Mouse (Mus musculus) forebrain, embryonic 16.5 days (tissue): Measurements from ENCODE around the gene Spata2. TPM values are rescaled to one million over a fixed set of nuclear protein-coding genes. Genes with fewer than 3 reads are reported as not detected.

Experiments used
- ATAC-seq: fragments of 200-750 bp; cut with Nextera tagmentation; 2 replicates; pipeline ENCODE4 v1.8.0; 2017; ENCODE audit warnings: mild to moderate bottlenecking, moderate library complexity
- H3K27ac ChIP-seq: fragments of 300-500 bp; sonication (generic); 2 replicates; pipeline ENCODE4 v1.5.1; 2014; ENCODE audit warnings: low read length, control low read depth
- H3K27me3 ChIP-seq: fragments of 300-500 bp; sonication (generic); replicated peaks from 2 replicates; pipeline ENCODE4 v1.6.1; 2014; ENCODE audit warnings: low read length; ENCODE audit not compliant: control insufficient read depth, insufficient read depth
- H3K36me3 ChIP-seq: fragments of 300-500 bp; sonication (generic); 2 replicates; pipeline ENCODE4 v1.6.1; 2014; ENCODE audit not compliant: control insufficient read depth, insufficient read depth
- H3K4me1 ChIP-seq: fragments of 300-500 bp; sonication (generic); replicated peaks from 2 replicates; pipeline ENCODE4 v1.6.1; 2014; ENCODE audit warnings: low read length; ENCODE audit not compliant: control insufficient read depth, insufficient read depth
- H3K4me2 ChIP-seq: fragments of 300-500 bp; sonication (generic); 2 replicates; pipeline ENCODE4 v1.6.1; 2014; ENCODE audit warnings: mild to moderate bottlenecking, low read length, control low read depth
- H3K4me3 ChIP-seq: fragments of 300-500 bp; sonication (generic); replicated peaks from 2 replicates; pipeline ENCODE4 v1.5.1; 2014; ENCODE audit warnings: mild to moderate bottlenecking, low read length, control low read depth
- H3K9ac ChIP-seq: fragments of 300-500 bp; sonication (generic); replicated peaks from 2 replicates; pipeline ENCODE4 v1.6.1; 2014; ENCODE audit warnings: low read depth, low read length, control low read depth
- H3K9me3 ChIP-seq: fragments of 300-500 bp; sonication (generic); 2 replicates; pipeline ENCODE4 v1.6.1; 2016; ENCODE audit warnings: low read length; ENCODE audit not compliant: control insufficient read depth
- WGBS: fragments of 180-500 bp; shearing (Covaris S2); extraction: QIAGEN DNeasy Blood & Tissue Kit; methylation state at CpG from one replicate; pipeline ENCODE4 v1.1.7; 2014; 5-methylcytosine and 5-hydroxymethylcytosine counted together
- polyA plus RNA-seq: library from polyadenylated mRNA; unstranded; fragments of >200 nt; fragmentation: Nextera tagmentation; extraction: Ambion mirVana; gene quantifications from 2 replicates; pipeline ENCODE4 v1.2.1, GENCODE M21; 2015

The Spata2 gene
- polyA plus RNA-seq, 1 experiment from 2014 or later = 37.6 TPM

DNA sequence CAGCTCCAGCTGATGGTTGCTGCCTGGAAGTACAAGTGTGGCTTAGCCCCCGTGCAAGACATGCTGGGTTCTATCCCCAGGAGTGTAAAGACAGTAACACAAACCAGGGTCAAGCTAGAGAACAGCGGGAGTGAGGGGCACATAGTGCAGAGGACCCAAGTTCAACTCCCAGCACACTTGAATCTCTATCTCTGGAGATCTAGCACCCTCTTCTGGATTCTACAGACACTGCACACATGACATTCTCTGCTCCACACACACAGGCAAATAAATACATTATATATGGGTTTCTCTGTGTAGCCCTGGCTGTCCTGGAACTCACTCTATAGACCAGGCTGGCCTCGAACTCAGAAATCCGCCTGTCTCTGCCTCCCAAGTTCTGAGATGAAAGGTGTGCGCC is 20.3 kb upstream of the Spata2 start:
- H3K4me2 ChIP-seq = no peak overlapping the region
- WGBS = 90% methylated on average over 5 of the region's 5 CpGs
- peaks cover 52% of the 10 kb centered on the region for H3K36me3 ChIP-seq
- H3K4me3 ChIP-seq = no peak overlapping the region
- no peaks in the 10 kb centered on the region for H3K4me1 ChIP-seq
- H3K9ac ChIP-seq = no peak overlapping the region
- no peaks in the 10 kb centered on the region for H3K27me3 ChIP-seq
- no peak overlapping the region for H3K27ac ChIP-seq
- no peaks in the 10 kb centered on the region for H3K9me3 ChIP-seq
- ATAC-seq = no peak

- H3K4me2 ChIP-seq = no peak overlapping the region
- no peaks in the 10 kb centered on the region for H3K4me1 ChIP-seq
- H3K36me3 ChIP-seq = peaks cover 47% of the 10 kb centered on the region
- H3K9ac ChIP-seq = no peak overlapping the region
- H3K9me3 ChIP-seq = no peaks in the 10 kb centered on the region
- WGBS = 94% methylated on average over 9 of the region's 9 CpGs
- no peak for ATAC-seq
- H3K27ac ChIP-seq = no peak overlapping the region
- no peaks in the 10 kb centered on the region for H3K27me3 ChIP-seq
- no peak overlapping the region for H3K4me3 ChIP-seq
These were observed 19.7 kb upstream of the Spata2 start for GRCm38 (mm10) chr2:167512365-167512764.

GRCm38 (mm10) chr2:167510485-167510884 is 17.8 kb upstream of the Spata2 start:
- WGBS = 85% methylated on average over 3 of the region's 3 CpGs
- Histone ChIP-seq H3K4me1 (peaks cover 12% of the 10 kb centered on the region), H3K27me3 (no peaks in the 10 kb centered on the region), H3K9ac (no peak overlapping the region), H3K27ac (no peak overlapping the region), H3K4me3 (no peak overlapping the region), H3K4me2 (no peak overlapping the region), H3K9me3 (no peaks in the 10 kb centered on the region), H3K36me3 (peaks cover 39% of the 10 kb centered on the region)
- ATAC-seq = no peak

DNA sequence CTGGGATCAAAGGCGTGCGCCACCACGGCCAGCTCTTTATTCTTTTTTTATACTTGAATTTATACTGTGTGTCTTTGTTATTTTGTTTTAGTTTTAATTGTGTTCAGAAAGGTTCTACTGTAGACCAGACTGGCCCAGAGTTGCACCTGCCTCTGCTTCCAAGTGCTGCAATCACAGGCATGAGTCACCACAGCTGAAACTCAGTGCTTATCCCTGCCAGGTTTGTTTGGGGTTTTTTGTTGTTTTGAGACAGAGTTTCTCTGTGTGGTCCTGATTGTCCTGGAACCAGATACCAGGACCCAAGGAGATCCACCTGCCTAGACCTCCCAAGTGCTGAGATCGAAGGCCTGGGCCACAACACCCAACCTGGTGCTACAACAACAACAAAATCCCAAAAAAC is 15.9 kb upstream of the Spata2 start:
- 91% methylated on average over 4 of the region's 4 CpGs for WGBS
- Histone ChIP-seq H3K4me3 (no peak overlapping the region), H3K27ac (no peak overlapping the region), H3K9ac (no peak overlapping the region), H3K9me3 (no peaks in the 10 kb centered on the region), H3K27me3 (no peaks in the 10 kb centered on the region), H3K4me2 (no peak overlapping the region), H3K36me3 (peaks cover 22% of the 10 kb centered on the region), H3K4me1 (peaks cover 26% of the 10 kb centered on the region)
- no peak for ATAC-seq

DNA sequence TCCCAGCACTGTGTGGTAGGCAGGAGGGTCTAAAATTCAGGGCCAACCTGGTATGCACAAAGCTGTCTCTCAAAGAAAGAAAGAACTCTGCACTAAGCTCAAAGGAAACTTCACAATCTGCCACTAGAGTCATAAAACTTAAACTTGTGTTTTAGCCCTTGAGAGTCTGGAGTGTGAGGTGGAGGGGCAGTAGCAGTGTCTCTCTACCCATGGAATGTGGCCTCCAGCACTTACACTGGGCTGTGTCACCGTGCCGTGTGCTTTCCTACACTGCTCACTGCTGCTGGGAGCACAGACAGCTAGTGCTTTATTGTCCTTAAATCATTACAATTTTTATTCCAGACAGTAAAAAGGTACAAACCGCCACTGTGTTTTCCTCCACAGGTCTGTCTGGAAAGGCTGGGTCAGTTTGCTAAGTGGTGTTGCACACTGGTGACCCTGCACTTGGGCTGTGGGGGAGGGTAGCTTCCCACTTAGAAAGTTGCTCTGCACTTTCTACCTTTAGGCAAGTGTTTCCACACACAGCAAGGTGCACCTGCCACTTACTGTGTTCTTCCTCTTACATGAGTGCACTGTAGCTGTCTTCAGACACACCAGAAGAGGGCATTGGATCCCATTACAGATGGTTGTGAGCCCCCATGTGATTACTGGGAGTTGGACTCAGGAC is 15.2 kb upstream of the Spata2 start:
- Histone ChIP-seq H3K4me1 (peaks cover 26% of the 10 kb centered on the region), H3K9me3 (no peaks in the 10 kb centered on the region), H3K27me3 (no peaks in the 10 kb centered on the region), H3K27ac (no peak overlapping the region), H3K9ac (no peak overlapping the region), H3K4me3 (no peak overlapping the region), H3K36me3 (peaks cover 19% of the 10 kb centered on the region), H3K4me2 (no peak overlapping the region)
- 95% methylated on average over 3 of the region's 3 CpGs for WGBS
- no peak for ATAC-seq

DNA sequence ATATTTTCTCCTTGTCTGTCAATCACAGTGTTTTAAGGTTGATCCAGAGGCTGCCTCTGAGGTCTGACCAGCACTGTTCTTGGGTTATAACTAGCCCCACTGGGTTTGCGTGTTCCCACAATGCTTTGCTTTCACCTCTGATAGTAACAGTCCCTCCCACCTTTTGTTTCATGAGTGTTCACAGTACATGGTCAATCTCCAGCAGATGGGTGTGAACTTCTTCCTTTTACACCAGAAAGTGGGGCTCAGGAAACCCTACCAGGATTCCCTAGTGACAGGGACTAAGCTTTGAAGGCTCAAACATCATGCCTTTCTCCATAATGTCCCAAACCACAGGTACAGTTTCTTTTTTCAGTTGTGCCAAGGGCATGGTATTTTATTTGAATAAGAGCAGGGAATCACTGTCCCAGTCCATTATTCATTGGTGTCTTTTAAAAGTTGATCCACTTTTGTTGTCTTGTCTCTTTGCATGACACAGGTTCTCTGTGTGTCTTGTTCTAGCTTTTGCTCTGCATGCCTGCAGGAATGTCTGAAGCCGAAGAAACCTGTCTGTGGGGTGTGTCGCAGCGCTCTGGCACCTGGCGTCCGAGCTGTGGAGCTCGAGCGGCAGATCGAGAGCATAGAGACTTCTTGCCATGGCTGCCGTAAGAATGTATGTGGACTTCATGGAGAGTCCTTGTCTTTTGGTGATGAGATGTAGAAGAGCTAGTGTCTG is 14.0 kb upstream of the Spata2 start:
- H3K9me3 ChIP-seq = no peaks in the 10 kb centered on the region
- H3K4me2 ChIP-seq = no peak overlapping the region
- H3K36me3 ChIP-seq = peaks cover 8% of the 10 kb centered on the region; the same call in 1 of the 2 replicates
- no peak overlapping the region for H3K27ac ChIP-seq
- no peak for ATAC-seq
- WGBS = 93% methylated on average over 10 of the region's 10 CpGs
- H3K27me3 ChIP-seq = no peaks in the 10 kb centered on the region
- no peak overlapping the region for H3K4me3 ChIP-seq
- H3K9ac ChIP-seq = no peak overlapping the region
- H3K4me1 ChIP-seq = peaks cover 26% of the 10 kb centered on the region

DNA sequence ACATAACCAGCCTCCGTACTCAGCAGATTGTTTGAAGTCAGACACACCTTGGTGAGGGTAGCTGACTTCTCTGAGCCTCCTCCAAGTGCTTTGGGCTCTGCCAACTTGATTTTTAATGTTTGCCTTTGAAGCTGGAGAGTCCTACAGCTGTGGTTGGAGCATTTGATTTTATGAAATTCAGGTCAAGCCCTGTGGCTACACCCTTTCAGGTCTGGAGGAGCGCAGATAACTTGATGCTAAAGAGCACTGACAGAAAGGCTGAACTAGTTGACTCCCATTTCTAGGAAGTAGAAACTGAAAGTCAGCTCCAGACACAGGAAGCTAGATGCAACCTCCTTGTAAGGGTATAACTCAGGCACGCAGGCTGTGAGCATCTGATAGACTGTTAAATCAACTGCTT is 12.4 kb upstream of the Spata2 start:
- Histone ChIP-seq H3K9ac (no peak overlapping the region), H3K27ac (no peak overlapping the region), H3K9me3 (no peaks in the 10 kb centered on the region), H3K36me3 (no peaks in the 10 kb centered on the region; the same call in 1 of the 2 replicates), H3K4me2 (peak overlapping the region; percentile 73; the same call in 1 of the 2 replicates), H3K27me3 (no peaks in the 10 kb centered on the region), H3K4me1 (peaks cover 26% of the 10 kb centered on the region), H3K4me3 (no peak overlapping the region)
- WGBS = 87% methylated on average over 3 of the region's 3 CpGs
- no peak for ATAC-seq

DNA sequence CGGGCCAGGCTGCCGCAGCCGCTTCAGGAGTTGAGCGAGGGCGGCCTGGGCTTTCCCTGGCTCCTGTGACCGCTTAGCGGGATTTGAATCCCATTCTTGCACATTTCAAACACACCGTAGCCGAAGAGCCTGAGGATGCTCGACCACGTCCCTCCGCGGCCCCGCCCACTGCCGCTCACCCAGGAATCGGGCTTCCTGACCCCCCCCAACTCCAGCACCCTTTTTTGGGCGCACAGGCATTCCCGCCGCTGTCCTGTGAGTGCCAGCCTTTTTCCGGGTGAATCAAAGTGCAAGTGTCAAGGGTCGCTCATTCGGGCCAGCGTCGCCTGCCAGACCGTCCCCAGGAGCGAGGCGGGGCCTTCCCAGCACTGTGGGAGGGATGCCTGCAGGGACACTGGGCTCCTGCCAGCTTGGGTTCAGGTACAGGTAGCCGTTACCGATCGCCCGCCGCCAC is 11.2 kb upstream of the Spata2 start:
- Histone ChIP-seq H3K36me3 (no peaks in the 10 kb centered on the region; the same call in 1 of the 2 replicates), H3K4me1 (peaks cover 26% of the 10 kb centered on the region), H3K4me3 (peak overlapping the region; percentile 97), H3K9ac (peak overlapping the region; percentile 97), H3K27me3 (no peaks in the 10 kb centered on the region), H3K27ac (peak overlapping the region; percentile 90), H3K4me2 (peak overlapping the region; percentile 73), H3K9me3 (no peaks in the 10 kb centered on the region)
- peak; percentile 32 for ATAC-seq
- under 1% methylated on average over 32 of the region's 32 CpGs for WGBS

DNA sequence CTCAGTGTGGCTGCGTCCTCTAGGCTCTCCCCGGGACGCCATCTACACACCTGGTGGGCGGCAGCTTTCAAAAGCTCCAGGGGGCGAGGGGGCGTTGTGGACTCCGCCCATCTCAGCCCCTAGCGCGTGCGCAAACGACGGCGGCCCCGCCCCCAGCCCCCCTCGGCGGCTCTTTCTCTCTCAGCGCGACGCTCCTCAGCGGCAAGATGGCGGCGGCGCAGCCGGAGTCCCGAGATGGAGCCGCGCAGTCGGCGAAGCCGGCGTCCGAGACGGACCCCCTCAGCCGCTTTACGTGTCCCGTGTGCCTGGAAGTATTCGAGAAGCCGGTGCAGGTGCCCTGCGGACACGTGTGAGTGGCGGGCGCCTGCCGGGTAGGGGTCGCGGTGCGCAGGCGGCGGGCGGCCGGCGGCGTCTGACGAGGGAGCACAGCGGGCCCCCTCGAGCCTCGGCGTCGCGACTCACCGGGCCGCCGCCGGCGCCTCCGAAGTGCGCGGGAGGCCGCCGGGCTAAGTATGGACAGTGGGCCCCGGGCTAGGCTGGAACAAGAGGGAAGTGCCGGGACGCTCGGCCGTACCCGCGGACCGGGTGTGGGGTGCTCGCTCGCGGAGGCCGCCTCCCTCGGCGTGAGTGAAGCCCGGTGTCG is 10.7 kb upstream of the Spata2 start:
- H3K4me1 ChIP-seq = peaks cover 26% of the 10 kb centered on the region
- peak overlapping the region; percentile 97 for H3K4me3 ChIP-seq
- peak overlapping the region; percentile 73 for H3K4me2 ChIP-seq
- under 1% methylated on average over 85 of the region's 85 CpGs for WGBS
- H3K9ac ChIP-seq = peak overlapping the region; percentile 97
- no peaks in the 10 kb centered on the region for H3K27me3 ChIP-seq
- no peaks in the 10 kb centered on the region for H3K9me3 ChIP-seq
- H3K27ac ChIP-seq = peak overlapping the region; percentile 90
- peak; percentile 94 for ATAC-seq
- H3K36me3 ChIP-seq = no peaks in the 10 kb centered on the region
